Mouse (Mus musculus) liver, adult 2 months (tissue): ENCODE data around the gene 1600012H06Rik. TPM values are rescaled to one million over a fixed set of nuclear protein-coding genes. Genes with fewer than 3 reads are reported as not detected.
"Not testable (repeated sequence)": the region's sequence is repeated elsewhere in the genome, so short reads cannot be mapped to it uniquely, and the experiment has no call there.

Source experiments
- DNase-seq: peaks from one replicate; pipeline ENCODE4 v3.0.0-alpha.2; 2011; ENCODE audit warnings: low read depth, low spot score; ENCODE audit errors: extremely low read depth
- H3K27ac ChIP-seq: fragments of 200-500 bp; replicated peaks from 2 replicates; pipeline ENCODE4 v1.5.1; 2012; ENCODE audit warnings: low read depth, mild to moderate bottlenecking, control low read depth, inconsistent platforms, low read length; ENCODE audit not compliant: insufficient read depth
- H3K27me3 ChIP-seq: fragments of 200-500 bp; 2 replicates; pipeline ENCODE4 v1.6.1; 2012; ENCODE audit warnings: mild to moderate bottlenecking, moderate library complexity, low read length, inconsistent platforms; ENCODE audit not compliant: control insufficient read depth, insufficient read depth
- H3K36me3 ChIP-seq: fragments of 200-500 bp; 2 replicates; pipeline ENCODE4 v1.6.1; 2012; ENCODE audit warnings: low read length, inconsistent platforms; ENCODE audit not compliant: control insufficient read depth, insufficient read depth
- H3K4me1 ChIP-seq: fragments of 200-500 bp; 2 replicates; pipeline ENCODE4 v1.6.1; 2011; ENCODE audit warnings: low read length; ENCODE audit not compliant: control insufficient read depth, insufficient read depth
- H3K4me3 ChIP-seq: fragments of 200-500 bp; 2 replicates; pipeline ENCODE4 v1.5.1; 2011; ENCODE audit warnings: low read depth, mild to moderate bottlenecking, control low read depth, low read length, moderate library complexity; ENCODE audit not compliant: insufficient read depth
- H3K79me2 ChIP-seq: fragments of 200-500 bp; 2 replicates; pipeline ENCODE4 v1.6.1; 2012; ENCODE audit warnings: inconsistent platforms, mild to moderate bottlenecking, low read length, moderate library complexity; ENCODE audit not compliant: control insufficient read depth, insufficient read depth
- H3K9ac ChIP-seq: fragments of 200-500 bp; 2 replicates; pipeline ENCODE4 v1.6.1; 2012; ENCODE audit warnings: low read depth, mild to moderate bottlenecking, control low read depth, inconsistent platforms, low read length
- CTCF ChIP-seq: fragments of 200-500 bp; IDR thresholded peaks from 2 replicates; pipeline ENCODE4 v1.5.1; 2011; ENCODE audit warnings: low read depth, low read length, control low read depth
- POLR2A ChIP-seq: fragments of 200-500 bp; IDR thresholded peaks from 2 replicates; pipeline ENCODE4 v1.6.1; 2011; ENCODE audit warnings: low read length, control low read depth; ENCODE audit not compliant: insufficient read depth; ENCODE audit errors: extremely low read depth
- WGBS: fragments of 180-500 bp; shearing (Covaris S2); methylation state at CpG from one replicate; pipeline ENCODE4 v1.1.7; 2018; 5-methylcytosine and 5-hydroxymethylcytosine counted together
- polyA plus RNA-seq: library from polyadenylated mRNA; depleted of rRNA; stranded (reverse); fragments of >200 nt; gene quantifications from 2 replicates; pipeline ENCODE4 v1.2.3, GENCODE M21; 2012
- total RNA-seq: library from RNA; depleted of rRNA; stranded (reverse); fragments of >200 nt; gene quantifications from 2 replicates; pipeline ENCODE4 v1.2.3, GENCODE M21; 2014

Gene 1600012H06Rik
- total and polyA plus RNA-seq, 2 experiments, result 16.7 to 21.1 TPM

- 84% methylated on average over 5 of the region's 5 CpGs for WGBS
- no peak for DNase-seq
- H3K9ac ChIP-seq, result no peak overlapping the region
- no peaks in the 10 kb centered on the region for H3K4me1 ChIP-seq
- no peaks in the 10 kb centered on the region for H3K36me3 ChIP-seq
- H3K27me3 ChIP-seq, result no peaks in the 10 kb centered on the region
- no peak overlapping the region for H3K27ac ChIP-seq
- TF ChIP-seq POLR2A (no peak), CTCF (no peak)
- H3K79me2 ChIP-seq, result no peaks in the 10 kb centered on the region
- no peak overlapping the region for H3K4me3 ChIP-seq
These were observed 11.5 kb upstream of the 1600012H06Rik start for GRCm38 (mm10) chr17:14931469-14931868.

GRCm38 (mm10) chr17:14935280-14935679 is 7.7 kb upstream of the 1600012H06Rik start:
- H3K9ac ChIP-seq, H3K36me3 ChIP-seq, H3K27ac ChIP-seq, H3K4me1 ChIP-seq, H3K4me3 ChIP-seq, DNase-seq, H3K27me3 ChIP-seq, H3K79me2 ChIP-seq: not testable (repeated sequence)
- 82% methylated on average over 14 of the region's 14 CpGs for WGBS

DNA sequence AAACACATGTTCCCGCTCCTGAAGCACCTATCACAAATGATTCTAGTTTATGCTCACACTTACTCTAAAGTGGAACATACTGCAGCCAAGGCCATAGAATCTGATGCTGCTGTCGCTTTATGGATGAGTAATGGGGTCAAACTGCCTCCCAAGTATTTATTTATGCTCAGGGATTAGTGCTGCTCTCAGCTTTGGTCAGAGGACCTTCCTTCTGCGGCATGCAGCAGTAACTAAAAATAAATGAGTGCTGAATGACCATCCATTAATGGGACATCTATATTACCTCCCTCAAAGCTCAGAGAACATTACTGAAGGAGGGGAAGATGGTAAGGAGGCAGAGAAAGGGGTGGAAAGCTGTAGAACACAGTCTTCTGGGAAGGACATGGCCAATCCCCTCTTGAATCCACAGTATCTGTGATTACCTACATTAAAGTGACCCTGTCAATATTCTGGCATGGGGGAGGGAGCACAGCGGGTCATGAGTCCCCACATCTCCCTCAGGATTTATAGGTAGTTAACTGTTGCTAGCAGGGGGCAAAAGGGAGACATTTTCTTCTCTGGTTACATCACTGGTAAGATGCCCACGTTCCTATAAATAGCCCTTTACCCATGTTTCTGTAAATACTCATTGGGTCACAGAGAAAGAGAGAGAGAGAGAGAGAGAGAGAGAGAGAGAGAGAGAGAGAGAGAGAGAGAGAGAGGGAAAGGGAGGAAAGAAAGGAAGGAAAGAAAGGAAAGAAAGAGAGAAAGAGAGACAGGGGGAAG is 7.0 kb upstream of the 1600012H06Rik start:
- H3K27me3 ChIP-seq, result no peaks in the 10 kb centered on the region
- H3K36me3 ChIP-seq, result no peaks in the 10 kb centered on the region
- H3K4me3 ChIP-seq, result no peak overlapping the region
- no peaks in the 10 kb centered on the region for H3K4me1 ChIP-seq
- WGBS, result 79% methylated on average over 5 of the region's 5 CpGs
- H3K9ac ChIP-seq, result no peak overlapping the region
- DNase-seq, result no peak
- no peaks in the 10 kb centered on the region for H3K79me2 ChIP-seq
- no peak for TF ChIP-seq POLR2A
- TF ChIP-seq CTCF, result no peak
- H3K27ac ChIP-seq, result no peak overlapping the region

- not testable (repeated sequence) for H3K27me3 ChIP-seq, H3K79me2 ChIP-seq, H3K27ac ChIP-seq, H3K9ac ChIP-seq, H3K4me1 ChIP-seq, H3K4me3 ChIP-seq, DNase-seq, H3K36me3 ChIP-seq
- WGBS, result 77% methylated on average over 6 of the region's 6 CpGs
These were observed 803 bp upstream of the 1600012H06Rik start for GRCm38 (mm10) chr17:14942181-14942580.

GRCm38 (mm10) chr17:14943729-14944059 is 710 bp downstream of the 1600012H06Rik start:
- no peaks in the 10 kb centered on the region for H3K79me2 ChIP-seq
- H3K36me3 ChIP-seq, result peaks cover 6% of the 10 kb centered on the region; the same call in 1 of the 2 replicates
- H3K4me1 ChIP-seq, result peaks cover 9% of the 10 kb centered on the region
- H3K27ac ChIP-seq, result peak overlapping the region; percentile 61; the same call in 1 of the 2 replicates
- no peaks in the 10 kb centered on the region for H3K27me3 ChIP-seq
- TF ChIP-seq CTCF (no peak), POLR2A (no peak)
- H3K9ac ChIP-seq, result peak overlapping the region; percentile 73
- DNase-seq, result no peak
- peak overlapping the region; percentile 70 for H3K4me3 ChIP-seq
- 5% methylated on average over 16 of the region's 16 CpGs for WGBS

GRCm38 (mm10) chr17:14944551-14944950 is 1.6 kb downstream of the 1600012H06Rik start:
- no peaks in the 10 kb centered on the region for H3K79me2 ChIP-seq
- 94% methylated on average over 1 of the region's 1 CpGs for WGBS
- no peak overlapping the region for H3K4me3 ChIP-seq
- peak; percentile 78 for DNase-seq
- peaks cover 11% of the 10 kb centered on the region for H3K36me3 ChIP-seq
- H3K4me1 ChIP-seq, result peaks cover 9% of the 10 kb centered on the region
- TF ChIP-seq POLR2A, result no peak
- no peak for TF ChIP-seq CTCF
- H3K27me3 ChIP-seq, result no peaks in the 10 kb centered on the region
- no peak overlapping the region for H3K27ac ChIP-seq
- H3K9ac ChIP-seq, result no peak overlapping the region
